Mouse (Mus musculus): ENCODE data around the gene Nrip3. TPM values are rescaled to one million over a fixed set of nuclear protein-coding genes. Genes with fewer than 3 reads are reported as not detected.

The Nrip3 gene
- total and polyA plus RNA-seq, 3 experiments = 0.06 to 1.4 (median 1.1) TPM

Other genes with a start within 250 kb of the Nrip3 start
- gene St5, start 78.4 kb downstream of the Nrip3 start, total RNA-seq (2021) = 10 to 100 TPM; 34.7 to 51.5 TPM
- 18.9 and 19.2 TPM in 2 replicates for gene St5, start 78.4 kb downstream of the Nrip3 start, polyA plus RNA-seq (2012; rRNA removed)
- 10 to 100 TPM; 22.1 to 26.9 TPM for gene Akip1, start 78.3 kb downstream of the Nrip3 start, total RNA-seq (2021)
- gene Akip1, start 78.3 kb downstream of the Nrip3 start, polyA plus RNA-seq (2012; rRNA removed) = 5.5 and 6.0 TPM in 2 replicates
- gene BC051019, start 58.2 kb downstream of the Nrip3 start, total RNA-seq (2021) = not detected
- not detected in 2 replicates for gene BC051019, start 58.2 kb downstream of the Nrip3 start, polyA plus RNA-seq (2012; rRNA removed)
- not detected for gene Ascl3, start 50.3 kb downstream of the Nrip3 start, total RNA-seq (2021)
- gene Ascl3, start 50.3 kb downstream of the Nrip3 start, polyA plus RNA-seq (2012; rRNA removed) = 0.63 and 1.4 TPM in 2 replicates
- 10 to 100 TPM; 41.5 to 51.5 TPM for gene Tmem9b, start 29.1 kb downstream of the Nrip3 start, total RNA-seq (2021)
- gene Tmem9b, start 29.1 kb downstream of the Nrip3 start, polyA plus RNA-seq (2012; rRNA removed) = 17.5 and 17.6 TPM in 2 replicates
- gene Scube2, start 83.7 kb upstream of the Nrip3 start, total RNA-seq (2021) = under 1 TPM; 0.17 to 0.62 TPM
- 0.10 and 0.22 TPM in 2 replicates for gene Scube2, start 83.7 kb upstream of the Nrip3 start, polyA plus RNA-seq (2012; rRNA removed)
- gene Dennd5a, start 178.4 kb upstream of the Nrip3 start, total RNA-seq (2021) = 100 to 1,000 TPM; 147 to 174 TPM
- gene Dennd5a, start 178.4 kb upstream of the Nrip3 start, polyA plus RNA-seq (2012; rRNA removed) = 103 and 118 TPM in 2 replicates
- 10 to 100 TPM; 50.4 to 51.5 TPM for gene Tmem41b, start 204.9 kb upstream of the Nrip3 start, total RNA-seq (2021)
- gene Tmem41b, start 204.9 kb upstream of the Nrip3 start, polyA plus RNA-seq (2012; rRNA removed) = 12.2 and 15.1 TPM in 2 replicates
- gene Ipo7, start 236.2 kb upstream of the Nrip3 start, total RNA-seq (2021) = 10 to 100 TPM; 79.8 to 84.7 TPM
- 27.6 and 34.9 TPM in 2 replicates for gene Ipo7, start 236.2 kb upstream of the Nrip3 start, polyA plus RNA-seq (2012; rRNA removed)

Measured in adrenal gland, adult 2 months (tissue).